Mouse (Mus musculus) heart, adult 2 months (tissue): ENCODE data around the gene Ghsr.

Experiments used
- CTCF ChIP-seq: fragments of 200-600 bp; IDR thresholded peaks from 2 replicates; pipeline ENCODE4 v1.8.1; 2022; ENCODE audit warnings: antibody characterized with exemption, mild to moderate bottlenecking, moderate library complexity
- EP300 ChIP-seq: fragments of 200-500 bp; IDR thresholded peaks from 2 replicates; pipeline ENCODE4 v1.6.1; 2011; ENCODE audit warnings: low read depth, low read length, control low read depth; ENCODE audit not compliant: insufficient read depth
- POLR2A ChIP-seq: fragments of 200-500 bp; IDR thresholded peaks from 2 replicates; pipeline ENCODE4 v1.6.1; 2011; ENCODE audit warnings: mild to moderate bottlenecking, low read depth, low read length, control low read depth; ENCODE audit not compliant: insufficient read depth

GRCm38 (mm10) chr3:27408564-27408963 is 37.4 kb downstream of the Ghsr start:
- TF ChIP-seq CTCF (no peak), EP300 (no peak), POLR2A (no peak)
